Mouse (Mus musculus) adrenal gland, postnatal 14 days (tissue): Measurements from ENCODE around the gene Cmip. TPM values are rescaled to one million over a fixed set of nuclear protein-coding genes. Genes with fewer than 3 reads are reported as not detected.

ENCODE experiments used
- DNase-seq: peaks from one replicate; pipeline ENCODE4 v3.0.0; 2021; ENCODE audit warnings: mixed read lengths
- microRNA-seq, 2 experiments: library from miRNA; unstranded; fragments of <30 nt; microRNA quantifications; one replicate each; pipeline ENCODE4 v1.2.0; 2021
- total RNA-seq: library from RNA; stranded (reverse); gene quantifications from 2 replicates; pipeline ENCODE4 v1.2.3, GENCODE M21; 2021

The Cmip gene
- total RNA-seq, 1 experiment from 2014 or later = 96.2 TPM

GRCm38 (mm10) chr8:117503405-117504069 lies 246.7 kb downstream of the Cmip start:
- DNase-seq = no peak

GRCm38 (mm10) chr8:117507703-117508102 lies 250.8 kb downstream of the Cmip start:
- no peak for DNase-seq

Small RNA genes lying within 50 kb of the gene (microRNA-seq; reads per million reads assigned to microRNA genes)
- gene Mir7077 = 0 to 0.85 reads per million in 2 experiments
- gene Mir7078 = 0 reads per million in 2 experiments

Other genes with a start within 250 kb of the Cmip start
- gene Pkd1l2, start 174.6 kb upstream of the Cmip start, total RNA-seq = 0.60 and 0.85 TPM in 2 replicates
- 0.86 and 2.4 TPM in 2 replicates for gene Bco1, start 161.2 kb upstream of the Cmip start, total RNA-seq
- 9.1 and 10.7 TPM in 2 replicates for gene Gan, start 98.9 kb upstream of the Cmip start, total RNA-seq
- 3.4 and 8.0 TPM in 2 replicates for gene Plcg2, start 241.2 kb downstream of the Cmip start, total RNA-seq